ENCODE assay signal across 8 mouse cellular contexts in genomic region chr10:63381498-63382280, GRCm38 (mm10). TPM values are rescaled to one million over a fixed set of nuclear protein-coding genes. Genes with fewer than 3 reads are reported as not detected.
DNase-seq lines count a peak whose midpoint lies in the region; ATAC-seq and TF ChIP-seq lines count a peak whose summit lies in the region.

Gene Sirt1 (minus strand): TSS chr10:63381704.

- in situ Hi-C loops in Patski (cut with MboI; ENCODE audit: low pct_unique_long_range_greater_than_20kb) = loop anchor here (5.0 kb wide), 1 partner anchor 229 kb away; no protein-coding TSS in a partner anchor

- DNase-seq in kidney, postnatal 0 days (ENCODE audit: low spot score) = peak; percentile 21
- no peak for DNase-seq in kidney, adult 11 months
- DNase-seq in Patski (ENCODE audit: low read depth, low spot score) = no peak
- no peak for DNase-seq in liver, embryonic 13.5 days
- no peak for DNase-seq in testis, postnatal 10 days (ENCODE audit: low spot score)

- H3K27ac ChIP-seq in kidney, postnatal 0 days = peak within 1 kb of the TSS; percentile 47; the same call in 1 of the 2 replicates
- H3K27ac ChIP-seq in embryonic facial prominence, embryonic 13.5 days = no peak within 1 kb of the TSS
- H3K27ac ChIP-seq in hindbrain, embryonic 13.5 days = peak within 1 kb of the TSS; percentile 49
- peak within 1 kb of the TSS; percentile 47; the same call in 1 of the 2 replicates for H3K27ac ChIP-seq in liver, embryonic 13.5 days
- H3K27ac ChIP-seq in neural tube, embryonic 14.5 days (ENCODE audit: low read depth, low read length) = no peak within 1 kb of the TSS

- no peaks in the 10 kb centered on the region for H3K27me3 ChIP-seq in kidney, postnatal 0 days (ENCODE audit: insufficient read depth, low read length)
- no peaks in the 10 kb centered on the region for H3K27me3 ChIP-seq in Patski
- H3K27me3 ChIP-seq in embryonic facial prominence, embryonic 13.5 days = peaks cover 8% of the 10 kb centered on the region; the same call in 1 of the 2 replicates
- H3K27me3 ChIP-seq in hindbrain, embryonic 13.5 days = peaks cover 18% of the 10 kb centered on the region
- H3K27me3 ChIP-seq in liver, embryonic 13.5 days = no peaks in the 10 kb centered on the region
- no peaks in the 10 kb centered on the region for H3K27me3 ChIP-seq in neural tube, embryonic 14.5 days (ENCODE audit: control insufficient read depth, insufficient read depth, low read length)

- H3K4me3 ChIP-seq in kidney, postnatal 0 days (replicated peaks; ENCODE audit: low read depth, low read length) = peak within 1 kb of the TSS; percentile 53
- H3K4me3 ChIP-seq in embryonic facial prominence, embryonic 13.5 days = peak within 1 kb of the TSS; percentile 60
- peak within 1 kb of the TSS; percentile 52 for H3K4me3 ChIP-seq in hindbrain, embryonic 13.5 days
- peak within 1 kb of the TSS; percentile 71 for H3K4me3 ChIP-seq in liver, embryonic 13.5 days (replicated peaks)
- H3K4me3 ChIP-seq in neural tube, embryonic 14.5 days (ENCODE audit: low read depth, low read length) = peak within 1 kb of the TSS; percentile 48

- no peaks in the 10 kb centered on the region for H3K9me3 ChIP-seq in kidney, postnatal 0 days (replicated peaks; ENCODE audit: low read length)
- no peaks in the 10 kb centered on the region for H3K9me3 ChIP-seq in embryonic facial prominence, embryonic 13.5 days
- no peaks in the 10 kb centered on the region for H3K9me3 ChIP-seq in hindbrain, embryonic 13.5 days
- H3K9me3 ChIP-seq in liver, embryonic 13.5 days (replicated peaks) = no peaks in the 10 kb centered on the region
- no peaks in the 10 kb centered on the region for H3K9me3 ChIP-seq in neural tube, embryonic 14.5 days (ENCODE audit: control insufficient read depth, low read length)

- peak within 1 kb of the TSS; percentile 90 for H3K4me2 ChIP-seq in kidney, postnatal 0 days (ENCODE audit: low read length)
- peak within 1 kb of the TSS; percentile 87 for H3K4me2 ChIP-seq in embryonic facial prominence, embryonic 13.5 days
- H3K4me2 ChIP-seq in hindbrain, embryonic 13.5 days = peak within 1 kb of the TSS; percentile 89
- peak within 1 kb of the TSS; percentile 96 for H3K4me2 ChIP-seq in liver, embryonic 13.5 days
- H3K4me2 ChIP-seq in neural tube, embryonic 14.5 days (ENCODE audit: low read depth, low read length) = peak within 1 kb of the TSS; percentile 80

- 6% methylated on average over 24 of the region's 24 CpGs for WGBS in kidney, postnatal 0 days
- 4% methylated on average over 24 of the region's 24 CpGs for WGBS in embryonic facial prominence, embryonic 13.5 days
- 7% methylated on average over 24 of the region's 24 CpGs for WGBS in hindbrain, embryonic 13.5 days
- WGBS in liver, embryonic 13.5 days (ENCODE audit: insufficient replicate concordance) = 5% methylated on average over 24 of the region's 24 CpGs
- 4% methylated on average over 24 of the region's 24 CpGs for WGBS in neural tube, embryonic 14.5 days

- H3K4me1 ChIP-seq in kidney, postnatal 0 days (replicated peaks; ENCODE audit: insufficient read depth, low read length) = no peaks in the 10 kb centered on the region
- H3K4me1 ChIP-seq in embryonic facial prominence, embryonic 13.5 days = peaks cover 4% of the 10 kb centered on the region; the same call in 1 of the 2 replicates
- H3K4me1 ChIP-seq in hindbrain, embryonic 13.5 days (replicated peaks) = peaks cover 9% of the 10 kb centered on the region
- peaks cover 15% of the 10 kb centered on the region for H3K4me1 ChIP-seq in liver, embryonic 13.5 days (replicated peaks)
- peaks cover 4% of the 10 kb centered on the region for H3K4me1 ChIP-seq in neural tube, embryonic 14.5 days (ENCODE audit: control insufficient read depth, insufficient read depth, low read length)

- CTCF ChIA-PET in Patski (lab: Charles Lee) = interaction anchor here (0.8 to 2.2 kb wide), 8 partner anchors 21 to 231 kb away, joined by 3 to 12 read pairs (median 4); no protein-coding TSS in a partner anchor

- ATAC-seq in kidney, postnatal 0 days (replicated peaks; ENCODE audit: low FRiP score, low read depth) = no peak
- no peak for ATAC-seq in Patski
- ATAC-seq in embryonic facial prominence, embryonic 13.5 days (ENCODE audit: insufficient number of reproducible peaks, insufficient read depth, low FRiP score, low TSS enrichment, low read depth) = no peak
- ATAC-seq in hindbrain, embryonic 13.5 days (ENCODE audit: low FRiP score) = no peak
- ATAC-seq in liver, embryonic 13.5 days (ENCODE audit: low read depth) = no peak
- ATAC-seq in neural tube, embryonic 14.5 days (ENCODE audit: low read depth) = no peak

- POLR2A ChIA-PET in Patski (lab: Charles Lee) = interaction anchor here (1.4 kb wide), 1 partner anchor 14 kb away, joined by 3 read pairs; no protein-coding TSS in a partner anchor

- TF ChIP-seq CTCF in kidney, postnatal 0 days (IDR thresholded peaks at IDR 0.05; ENCODE audit: low read depth) = no peak
- no peak for TF ChIP-seq CTCF in Patski (IDR thresholded peaks at IDR 0.05)

- peak within 1 kb of the TSS; percentile 56 for H3K9ac ChIP-seq in kidney, postnatal 0 days (ENCODE audit: low read depth, low read length)
- peak within 1 kb of the TSS; percentile 75 for H3K9ac ChIP-seq in embryonic facial prominence, embryonic 13.5 days
- H3K9ac ChIP-seq in hindbrain, embryonic 13.5 days = peak within 1 kb of the TSS; percentile 72
- H3K9ac ChIP-seq in liver, embryonic 13.5 days = peak within 1 kb of the TSS; percentile 77
- peak within 1 kb of the TSS; percentile 55 for H3K9ac ChIP-seq in neural tube, embryonic 14.5 days (replicated peaks; ENCODE audit: low read depth, low read length)

- H3K36me3 ChIP-seq in kidney, postnatal 0 days (ENCODE audit: insufficient read depth, low read length) = no peaks in the 10 kb centered on the region
- H3K36me3 ChIP-seq in embryonic facial prominence, embryonic 13.5 days = no peaks in the 10 kb centered on the region
- no peaks in the 10 kb centered on the region for H3K36me3 ChIP-seq in hindbrain, embryonic 13.5 days
- no peaks in the 10 kb centered on the region for H3K36me3 ChIP-seq in liver, embryonic 13.5 days
- H3K36me3 ChIP-seq in neural tube, embryonic 14.5 days (ENCODE audit: control insufficient read depth, insufficient read depth, low read length) = no peaks in the 10 kb centered on the region

RNA-seq across cellular contexts. Expression of gene Sirt1, which starts in this region (rescaled TPM):
- 5.8 and 6.7 TPM in 2 replicates for polyA plus RNA-seq in kidney, postnatal 0 days (2015; fragmentation: Nextera tagmentation; extraction: Ambion mirVana)
- polyA plus RNA-seq in Patski (2021) = 11.6 TPM
- polyA plus RNA-seq in embryonic facial prominence, embryonic 13.5 days (2015; fragmentation: Nextera tagmentation; extraction: Ambion mirVana) = 6.5 and 7.7 TPM in 2 replicates
- 4.8 and 5.8 TPM in 2 replicates for polyA plus RNA-seq in hindbrain, embryonic 13.5 days (2015; fragmentation: Nextera tagmentation; extraction: Ambion mirVana)
- polyA plus RNA-seq in liver, embryonic 13.5 days (2015; fragmentation: Nextera tagmentation; extraction: Ambion mirVana) = 3.1 and 3.3 TPM in 2 replicates
- 7.3 and 7.6 TPM in 2 replicates for polyA plus RNA-seq in neural tube, embryonic 14.5 days (2014; fragmentation: Nextera tagmentation; extraction: Ambion mirVana)

Comparison
In these comparisons a context has a peak if more than half of its experiments do, and no peak if none do; other contexts are left out.
1. H3K27ac ChIP-seq: peak in kidney, postnatal 0 days (single experiment), hindbrain, embryonic 13.5 days (single experiment) and liver, embryonic 13.5 days (single experiment); none in embryonic facial prominence, embryonic 13.5 days (single experiment) and neural tube, embryonic 14.5 days (single experiment).
2. Peak in every context shown above with its lines, with median percentiles within 50 percentile points of each other: H3K4me2 ChIP-seq, H3K4me3 ChIP-seq and H3K9ac ChIP-seq.